Mouse (Mus musculus) lung, postnatal 0 days (tissue): ENCODE results near the gene Nexmif. TPM values are rescaled to one million over a fixed set of nuclear protein-coding genes. Genes with fewer than 3 reads are reported as not detected.

Experiments used
- ATAC-seq: fragments of 200-750 bp; cut with Nextera tagmentation; 2 replicates; pipeline ENCODE4 v1.8.0; 2017; ENCODE audit warnings: moderate library complexity
- DNase-seq: peaks from one replicate; pipeline ENCODE4 v3.0.0-alpha.2; 2016; ENCODE audit warnings: low spot score
- H3K27ac ChIP-seq: fragments of 300-500 bp; sonication (generic); 2 replicates; pipeline ENCODE4 v1.5.1; 2014; ENCODE audit warnings: antibody characterized with exemption, mild to moderate bottlenecking, low read length, mixed read lengths
- H3K27me3 ChIP-seq: fragments of 300-500 bp; sonication (generic); replicated peaks from 2 replicates; pipeline ENCODE4 v1.6.1; 2014; ENCODE audit warnings: low read length, mixed read lengths; ENCODE audit not compliant: insufficient read depth
- H3K36me3 ChIP-seq: fragments of 300-500 bp; sonication (generic); 2 replicates; pipeline ENCODE4 v1.6.1; 2014; ENCODE audit warnings: low read length, mixed read lengths; ENCODE audit not compliant: insufficient read depth
- H3K4me1 ChIP-seq: fragments of 300-500 bp; sonication (generic); 2 replicates; pipeline ENCODE4 v1.6.1; 2014; ENCODE audit warnings: antibody characterized with exemption, low read depth, low read length, mixed read lengths; ENCODE audit not compliant: insufficient read depth
- H3K4me2 ChIP-seq: fragments of 300-500 bp; sonication (generic); replicated peaks from 2 replicates; pipeline ENCODE4 v1.6.1; 2014; ENCODE audit warnings: low read depth, mild to moderate bottlenecking, low read length, moderate library complexity, mixed read lengths
- H3K4me3 ChIP-seq: fragments of 300-500 bp; sonication (generic); 2 replicates; pipeline ENCODE4 v1.5.1; 2014; ENCODE audit warnings: low read depth, low read length
- H3K9ac ChIP-seq: fragments of 300-500 bp; sonication (generic); replicated peaks from 2 replicates; pipeline ENCODE4 v1.6.1; 2014; ENCODE audit warnings: low read depth, mild to moderate bottlenecking
- H3K9me3 ChIP-seq: fragments of 300-500 bp; sonication (generic); 2 replicates; pipeline ENCODE4 v1.6.1; 2016; ENCODE audit warnings: low read length, mixed read lengths
- CTCF ChIP-seq: IDR thresholded peaks from 2 replicates; pipeline ENCODE4 v1.5.1; 2016; ENCODE audit warnings: antibody characterized with exemption, mild to moderate bottlenecking
- EP300 ChIP-seq: IDR thresholded peaks from 2 replicates; pipeline ENCODE4 v1.6.1; 2016; ENCODE audit warnings: antibody characterized with exemption, mild to moderate bottlenecking, control low read depth
- WGBS: fragments of 180-500 bp; shearing (Covaris S2); extraction: QIAGEN DNeasy Blood & Tissue Kit; methylation state at CpG from one replicate; pipeline ENCODE4 v1.1.7; 2014; 5-methylcytosine and 5-hydroxymethylcytosine counted together
- polyA plus RNA-seq: library from polyadenylated mRNA; unstranded; fragments of >200 nt; fragmentation: Nextera tagmentation; extraction: Ambion mirVana; gene quantifications from 2 replicates; pipeline ENCODE4 v1.2.1, GENCODE M21; 2015

Gene Nexmif
- 3.6 and 4.2 TPM in 2 replicates for polyA plus RNA-seq

- H3K9me3 ChIP-seq = no peaks in the 10 kb centered on the region
- peak; percentile 71 for ATAC-seq
- no peaks in the 10 kb centered on the region for H3K27me3 ChIP-seq
- H3K36me3 ChIP-seq = no peaks in the 10 kb centered on the region
- peak within 1 kb of the TSS; percentile 60 for H3K4me2 ChIP-seq
- H3K27ac ChIP-seq = peak within 1 kb of the TSS; percentile 59
- DNase-seq = peak; percentile 36
- WGBS = 34% methylated on average over 31 of the region's 70 CpGs
- peak within 1 kb of the TSS; percentile 45 for H3K4me3 ChIP-seq
- no peaks in the 10 kb centered on the region for H3K4me1 ChIP-seq
- H3K9ac ChIP-seq = no peak within 1 kb of the TSS
- TF ChIP-seq EP300 (no peak), CTCF (no peak)
These were observed at the start of gene Nexmif for GRCm38 (mm10) chrX:104200736-104201591. Gene Nexmif (minus strand): TSS chrX:104201185.

- no peak for TF ChIP-seq CTCF
- TF ChIP-seq EP300 = no peak
- WGBS = 78% methylated on average over 2 of the region's 2 CpGs
- ATAC-seq (no peak), DNase-seq (no peak)
- no peaks in the 10 kb centered on the region for H3K36me3 ChIP-seq
- no peaks in the 10 kb centered on the region for H3K9me3 ChIP-seq
- H3K4me2 ChIP-seq = no peak overlapping the region
- H3K4me1 ChIP-seq = no peaks in the 10 kb centered on the region
- H3K27me3 ChIP-seq = no peaks in the 10 kb centered on the region
- H3K9ac ChIP-seq = no peak overlapping the region
- no peak overlapping the region for H3K27ac ChIP-seq
- H3K4me3 ChIP-seq = no peak overlapping the region
These were observed 7.7 kb upstream of the Nexmif start for GRCm38 (mm10) chrX:104208701-104209100.

DNA sequence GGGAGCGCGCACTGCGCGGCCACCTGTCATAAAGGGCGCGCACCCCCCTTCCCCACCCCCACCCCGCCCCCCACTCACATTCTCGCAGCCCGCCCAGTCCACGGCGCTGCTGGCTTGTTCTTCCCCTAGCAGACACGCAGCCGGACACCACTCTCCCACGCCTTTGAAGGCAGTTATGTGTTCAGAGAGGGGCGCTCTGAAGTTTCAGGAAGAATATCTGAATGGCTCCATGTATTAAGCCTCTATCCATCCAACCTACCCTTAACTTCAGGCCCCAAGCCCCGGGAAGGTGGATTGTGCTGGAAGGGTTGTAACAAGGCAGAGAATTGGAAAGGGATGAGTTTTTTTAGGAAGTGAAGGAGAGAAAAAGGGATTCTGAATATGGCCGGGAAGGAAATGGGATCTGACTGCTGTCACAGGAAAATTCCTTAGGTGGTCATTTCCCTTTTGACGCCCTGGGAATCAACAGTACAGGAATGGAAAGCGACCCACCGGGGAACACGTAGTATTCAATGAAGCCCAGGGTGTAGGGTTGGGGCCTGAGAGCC is 681 bp upstream of the Nexmif start:
- Histone ChIP-seq H3K4me1 (no peaks in the 10 kb centered on the region), H3K9ac (no peak overlapping the region), H3K4me3 (peak overlapping the region; percentile 45), H3K27me3 (no peaks in the 10 kb centered on the region), H3K4me2 (peak overlapping the region; percentile 60), H3K36me3 (no peaks in the 10 kb centered on the region), H3K27ac (no peak overlapping the region), H3K9me3 (no peaks in the 10 kb centered on the region)
- no peak for ATAC-seq
- no peak for DNase-seq
- WGBS = 19% methylated on average over 21 of the region's 21 CpGs
- TF ChIP-seq EP300 (no peak), CTCF (no peak)

GRCm38 (mm10) chrX:104200388-104200735 is 623 bp downstream of the Nexmif start:
- TF ChIP-seq EP300 (no peak), CTCF (no peak)
- Histone ChIP-seq H3K4me2 (peak overlapping the region; percentile 60), H3K27me3 (no peaks in the 10 kb centered on the region), H3K4me1 (no peaks in the 10 kb centered on the region), H3K9ac (no peak overlapping the region), H3K27ac (peak overlapping the region; percentile 59), H3K9me3 (no peaks in the 10 kb centered on the region), H3K36me3 (no peaks in the 10 kb centered on the region), H3K4me3 (peak overlapping the region; percentile 45)
- 20% methylated on average over 2 of the region's 37 CpGs for WGBS
- ATAC-seq = peak; percentile 63
- peak; percentile 12 for DNase-seq

GRCm38 (mm10) chrX:104199611-104200387 is 1.2 kb downstream of the Nexmif start:
- H3K4me2 ChIP-seq = peak overlapping the region; percentile 60
- peak; percentile 75 for ATAC-seq
- peak; percentile 40 for DNase-seq
- peak overlapping the region; percentile 45 for H3K4me3 ChIP-seq
- H3K9me3 ChIP-seq = no peaks in the 10 kb centered on the region
- H3K27ac ChIP-seq = peak overlapping the region; percentile 59
- TF ChIP-seq EP300 (no peak), CTCF (no peak)
- no peaks in the 10 kb centered on the region for H3K36me3 ChIP-seq
- H3K4me1 ChIP-seq = no peaks in the 10 kb centered on the region
- WGBS = 25% methylated on average over 30 of the region's 100 CpGs
- no peaks in the 10 kb centered on the region for H3K27me3 ChIP-seq
- H3K9ac ChIP-seq = no peak overlapping the region

DNA sequence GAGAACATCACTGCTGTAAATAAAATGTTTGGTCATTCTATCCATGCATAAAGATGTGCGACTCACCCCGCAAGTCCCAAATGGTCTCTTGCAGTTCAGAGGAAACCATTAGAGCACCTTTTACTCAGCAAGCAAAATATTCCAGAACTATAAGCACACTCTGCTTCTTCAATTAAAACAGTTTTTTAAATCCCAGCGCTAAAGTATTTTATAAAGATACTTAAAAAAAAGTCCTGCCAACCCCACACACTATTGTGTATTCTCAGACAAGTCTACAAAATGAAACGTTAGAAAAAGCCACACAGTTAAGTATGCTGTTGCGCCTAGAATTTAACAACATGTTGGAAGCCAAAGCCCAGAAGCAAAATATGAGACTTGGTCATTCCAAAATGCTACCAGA is 1.9 kb downstream of the Nexmif start:
- ATAC-seq (no peak), DNase-seq (no peak)
- Histone ChIP-seq H3K27ac (peak overlapping the region; percentile 59; the same call in 1 of the 2 replicates), H3K27me3 (no peaks in the 10 kb centered on the region), H3K4me2 (peak overlapping the region; percentile 60), H3K9ac (no peak overlapping the region), H3K9me3 (no peaks in the 10 kb centered on the region), H3K36me3 (no peaks in the 10 kb centered on the region), H3K4me1 (no peaks in the 10 kb centered on the region), H3K4me3 (peak overlapping the region; percentile 45; the same call in 1 of the 2 replicates)
- 47% methylated on average over 5 of the region's 5 CpGs for WGBS
- TF ChIP-seq EP300 (no peak), CTCF (no peak)
